Mouse (Mus musculus): ENCODE data around the gene Pfdn6. TPM values are rescaled to one million over a fixed set of nuclear protein-coding genes. Genes with fewer than 3 reads are reported as not detected.
A peak's percentile ranks its signal among the peaks of the same experiment; 100 is the strongest.
"Not testable (repeated sequence)": the region's sequence is repeated elsewhere in the genome, so short reads cannot be mapped to it uniquely, and the experiment has no call there.

Gene Pfdn6
- polyA plus RNA-seq, 1 experiment from 2014 or later = 152 TPM

- Histone ChIP-seq H3K9ac (replicated peaks; ENCODE audit: low read depth, low read length) (0 out of 2 replicates have a peak overlapping the region, but pooled peaks have one; percentile 6), H3K4me2 (replicated peaks; ENCODE audit: low read depth, low read length) (0 out of 2 replicates have a peak overlapping the region, but pooled peaks have one; percentile 100), H3K27ac (ENCODE audit: low read length) (no peak overlapping the region), H3K9me3 (ENCODE audit: control insufficient read depth, low read depth, low read length) (no peaks in the 10 kb centered on the region), H3K27me3 (ENCODE audit: control insufficient read depth, insufficient read depth, low read length) (no peaks in the 10 kb centered on the region), H3K4me3 (ENCODE audit: low read depth, low read length) (no peak overlapping the region; the same call in 1 of the 2 replicates), H3K4me1 (ENCODE audit: control insufficient read depth, insufficient read depth, low read length) (peaks cover 39% of the 10 kb centered on the region; the same call in 1 of the 2 replicates), H3K36me3 (ENCODE audit: control insufficient read depth, insufficient read depth, low read length) (peaks cover 31% of the 10 kb centered on the region)
- ATAC-seq (ENCODE audit: insufficient number of reproducible peaks, insufficient read depth, low FRiP score, low read depth) = no peak
- WGBS = 79% methylated on average over 3 of the region's 3 CpGs
These were observed 13.2 kb upstream of the Pfdn6 start for GRCm38 (mm10) chr17:33953310-33953709.

- ATAC-seq (ENCODE audit: insufficient number of reproducible peaks, insufficient read depth, low FRiP score, low read depth) = no peak
- Histone ChIP-seq H3K36me3 (ENCODE audit: control insufficient read depth, insufficient read depth, low read length) (peaks cover 31% of the 10 kb centered on the region), H3K4me3 (ENCODE audit: low read depth, low read length) (no peak overlapping the region), H3K4me1 (ENCODE audit: control insufficient read depth, insufficient read depth, low read length) (peaks cover 39% of the 10 kb centered on the region; the same call in 1 of the 2 replicates), H3K27ac (ENCODE audit: low read length) (no peak overlapping the region), H3K9ac (replicated peaks; ENCODE audit: low read depth, low read length) (no peak overlapping the region; the same call in 1 of the 2 replicates), H3K27me3 (ENCODE audit: control insufficient read depth, insufficient read depth, low read length) (no peaks in the 10 kb centered on the region), H3K9me3 (ENCODE audit: control insufficient read depth, low read depth, low read length) (no peaks in the 10 kb centered on the region), H3K4me2 (replicated peaks; ENCODE audit: low read depth, low read length) (no peak overlapping the region)
- 78% methylated on average over 4 of the region's 4 CpGs for WGBS
These were observed 12.7 kb upstream of the Pfdn6 start for GRCm38 (mm10) chr17:33952879-33953278.

GRCm38 (mm10) chr17:33952015-33952414 lies 11.9 kb upstream of the Pfdn6 start:
- not testable (repeated sequence) for ATAC-seq (ENCODE audit: insufficient number of reproducible peaks, insufficient read depth, low FRiP score, low read depth); H3K27me3 ChIP-seq (ENCODE audit: control insufficient read depth, insufficient read depth, low read length); H3K9me3 ChIP-seq (ENCODE audit: control insufficient read depth, low read depth, low read length); H3K4me3 ChIP-seq (ENCODE audit: low read depth, low read length)
- Histone ChIP-seq H3K4me2 (replicated peaks; ENCODE audit: low read depth, low read length) (peak overlapping the region; percentile 83), H3K36me3 (ENCODE audit: control insufficient read depth, insufficient read depth, low read length) (peaks cover 31% of the 10 kb centered on the region), H3K4me1 (ENCODE audit: control insufficient read depth, insufficient read depth, low read length) (peaks cover 39% of the 10 kb centered on the region; the same call in 1 of the 2 replicates), H3K9ac (replicated peaks; ENCODE audit: low read depth, low read length) (peak overlapping the region; percentile 53; the same call in 1 of the 2 replicates), H3K27ac (ENCODE audit: low read length) (peak overlapping the region; percentile 86; the same call in 1 of the 2 replicates)
- WGBS = 72% methylated on average over 13 of the region's 13 CpGs

GRCm38 (mm10) chr17:33951021-33951946 lies 11.1 kb upstream of the Pfdn6 start, which contains the start of gene B3galt4:
TSS of gene B3galt4 (minus strand) at chr17:33951488.
- no peaks in the 10 kb centered on the region for H3K27me3 ChIP-seq (ENCODE audit: control insufficient read depth, insufficient read depth, low read length)
- peak within 1 kb of the TSS; percentile 53 for H3K9ac ChIP-seq (replicated peaks; ENCODE audit: low read depth, low read length)
- peak; percentile 83 for ATAC-seq (ENCODE audit: insufficient number of reproducible peaks, insufficient read depth, low FRiP score, low read depth)
- H3K4me2 ChIP-seq (replicated peaks; ENCODE audit: low read depth, low read length) = peak within 1 kb of the TSS; percentile 83
- under 1% methylated on average over 45 of the region's 45 CpGs for WGBS
- H3K36me3 ChIP-seq (ENCODE audit: control insufficient read depth, insufficient read depth, low read length) = peaks cover 36% of the 10 kb centered on the region
- H3K4me3 ChIP-seq (ENCODE audit: low read depth, low read length) = peak within 1 kb of the TSS; percentile 41
- H3K4me1 ChIP-seq (ENCODE audit: control insufficient read depth, insufficient read depth, low read length) = peaks cover 34% of the 10 kb centered on the region; the same call in 1 of the 2 replicates
- H3K9me3 ChIP-seq (ENCODE audit: control insufficient read depth, low read depth, low read length) = no peaks in the 10 kb centered on the region
- peak within 1 kb of the TSS; percentile 86 for H3K27ac ChIP-seq (ENCODE audit: low read length)

- Histone ChIP-seq H3K4me2 (replicated peaks; ENCODE audit: low read depth, low read length) (peak overlapping the region; percentile 83), H3K27me3 (ENCODE audit: control insufficient read depth, insufficient read depth, low read length) (no peaks in the 10 kb centered on the region), H3K9me3 (ENCODE audit: control insufficient read depth, low read depth, low read length) (no peaks in the 10 kb centered on the region), H3K4me3 (ENCODE audit: low read depth, low read length) (peak overlapping the region; percentile 41), H3K9ac (replicated peaks; ENCODE audit: low read depth, low read length) (no peak overlapping the region), H3K36me3 (ENCODE audit: control insufficient read depth, insufficient read depth, low read length) (peaks cover 37% of the 10 kb centered on the region), H3K4me1 (ENCODE audit: control insufficient read depth, insufficient read depth, low read length) (peaks cover 34% of the 10 kb centered on the region; the same call in 1 of the 2 replicates), H3K27ac (ENCODE audit: low read length) (no peak overlapping the region)
- WGBS = 72% methylated on average over 10 of the region's 10 CpGs
- ATAC-seq (ENCODE audit: insufficient number of reproducible peaks, insufficient read depth, low FRiP score, low read depth) = no peak
These were observed 10.0 kb upstream of the Pfdn6 start for GRCm38 (mm10) chr17:33950131-33950625.

GRCm38 (mm10) chr17:33948905-33949537 lies 8.9 kb upstream of the Pfdn6 start:
- peaks cover 44% of the 10 kb centered on the region for H3K36me3 ChIP-seq (ENCODE audit: control insufficient read depth, insufficient read depth, low read length)
- H3K4me1 ChIP-seq (ENCODE audit: control insufficient read depth, insufficient read depth, low read length) = peaks cover 28% of the 10 kb centered on the region; the same call in 1 of the 2 replicates
- H3K27me3 ChIP-seq (ENCODE audit: control insufficient read depth, insufficient read depth, low read length) = no peaks in the 10 kb centered on the region
- no peak overlapping the region for H3K27ac ChIP-seq (ENCODE audit: low read length)
- no peak overlapping the region for H3K4me2 ChIP-seq (replicated peaks; ENCODE audit: low read depth, low read length)
- H3K4me3 ChIP-seq (ENCODE audit: low read depth, low read length) = no peak overlapping the region
- no peak for ATAC-seq (ENCODE audit: insufficient number of reproducible peaks, insufficient read depth, low FRiP score, low read depth)
- H3K9me3 ChIP-seq (ENCODE audit: control insufficient read depth, low read depth, low read length) = no peaks in the 10 kb centered on the region
- 84% methylated on average over 19 of the region's 19 CpGs for WGBS
- H3K9ac ChIP-seq (replicated peaks; ENCODE audit: low read depth, low read length) = no peak overlapping the region

GRCm38 (mm10) chr17:33948090-33948904 lies 8.2 kb upstream of the Pfdn6 start:
- H3K9me3 ChIP-seq (ENCODE audit: control insufficient read depth, low read depth, low read length) = no peaks in the 10 kb centered on the region
- H3K4me2 ChIP-seq (replicated peaks; ENCODE audit: low read depth, low read length) = no peak overlapping the region
- ATAC-seq (ENCODE audit: insufficient number of reproducible peaks, insufficient read depth, low FRiP score, low read depth) = no peak
- H3K27ac ChIP-seq (ENCODE audit: low read length) = no peak overlapping the region
- H3K4me1 ChIP-seq (ENCODE audit: control insufficient read depth, insufficient read depth, low read length) = peaks cover 21% of the 10 kb centered on the region; the same call in 1 of the 2 replicates
- no peak overlapping the region for H3K4me3 ChIP-seq (ENCODE audit: low read depth, low read length)
- no peak overlapping the region for H3K9ac ChIP-seq (replicated peaks; ENCODE audit: low read depth, low read length)
- H3K36me3 ChIP-seq (ENCODE audit: control insufficient read depth, insufficient read depth, low read length) = peaks cover 46% of the 10 kb centered on the region
- no peaks in the 10 kb centered on the region for H3K27me3 ChIP-seq (ENCODE audit: control insufficient read depth, insufficient read depth, low read length)
- WGBS = 85% methylated on average over 22 of the region's 22 CpGs
